Mouse (Mus musculus): ENCODE measurements at regions not wholly inside any gene's neighbourhood (a gene's known extent, or its start where the extent isn't known, plus 50 kb on each side); places are given as distances from the start of the nearest gene placed in this dataset.

- TF ChIP-seq POLR2A (IDR thresholded peaks at IDR 0.05; ENCODE audit: low read depth, low read length) (no peak), CTCF (IDR thresholded peaks at IDR 0.05; ENCODE audit: extremely low read depth, insufficient read length, insufficient replicate concordance, low read depth, low read length) (no peak)
- Histone ChIP-seq H3K27ac (ENCODE audit: insufficient read depth, low read depth, low read length) (no peak overlapping the region), H3K4me3 (ENCODE audit: low read depth, low read length) (no peak overlapping the region), H3K27me3 (ENCODE audit: control insufficient read depth, insufficient read depth, low read length) (no peaks in the 10 kb centered on the region), H3K36me3 (ENCODE audit: control insufficient read depth, insufficient read depth, low read length) (no peaks in the 10 kb centered on the region), H3K4me1 (ENCODE audit: control insufficient read depth, insufficient read depth, insufficient read length, low read length) (no peaks in the 10 kb centered on the region)
- WGBS: 53% methylated on average over 3 of the region's 3 CpGs
Observed at GRCm38 (mm10) chr12:118640925-118641324, 205.2 kb upstream of the Sp8 start.

- no peak overlapping the region for H3K4me3 ChIP-seq (ENCODE audit: low read depth, low read length)
- WGBS: 47% methylated on average over 4 of the region's 4 CpGs
- H3K27ac ChIP-seq (ENCODE audit: insufficient read depth, low read depth, low read length): no peak overlapping the region
- H3K36me3 ChIP-seq (ENCODE audit: control insufficient read depth, insufficient read depth, low read length): no peaks in the 10 kb centered on the region
- no peaks in the 10 kb centered on the region for H3K4me1 ChIP-seq (ENCODE audit: control insufficient read depth, insufficient read depth, insufficient read length, low read length)
- TF ChIP-seq POLR2A (IDR thresholded peaks at IDR 0.05; ENCODE audit: low read depth, low read length) (no peak), CTCF (IDR thresholded peaks at IDR 0.05; ENCODE audit: extremely low read depth, insufficient read length, insufficient replicate concordance, low read depth, low read length) (no peak)
- no peaks in the 10 kb centered on the region for H3K27me3 ChIP-seq (ENCODE audit: control insufficient read depth, insufficient read depth, low read length)
Observed at GRCm38 (mm10) chr12:118637214-118637613, 208.9 kb upstream of the Sp8 start.

GRCm38 (mm10) chr12:118635456-118635855 lies 210.7 kb upstream of the Sp8 start:
- no peak for TF ChIP-seq POLR2A (IDR thresholded peaks at IDR 0.05; ENCODE audit: low read depth, low read length)
- TF ChIP-seq CTCF (IDR thresholded peaks at IDR 0.05; ENCODE audit: extremely low read depth, insufficient read length, insufficient replicate concordance, low read depth, low read length): no peak
- no peaks in the 10 kb centered on the region for H3K27me3 ChIP-seq (ENCODE audit: control insufficient read depth, insufficient read depth, low read length)
- H3K36me3 ChIP-seq (ENCODE audit: control insufficient read depth, insufficient read depth, low read length): no peaks in the 10 kb centered on the region
- H3K27ac ChIP-seq (ENCODE audit: insufficient read depth, low read depth, low read length): no peak overlapping the region
- no peaks in the 10 kb centered on the region for H3K4me1 ChIP-seq (ENCODE audit: control insufficient read depth, insufficient read depth, insufficient read length, low read length)
- H3K4me3 ChIP-seq (ENCODE audit: low read depth, low read length): no peak overlapping the region
- WGBS: 15% methylated on average over 1 of the region's 1 CpGs

GRCm38 (mm10) chr12:118630373-118630772 lies 215.8 kb upstream of the Sp8 start:
- Histone ChIP-seq H3K4me1 (ENCODE audit: control insufficient read depth, insufficient read depth, insufficient read length, low read length) (no peaks in the 10 kb centered on the region), H3K4me3 (ENCODE audit: low read depth, low read length) (no peak overlapping the region), H3K27ac (ENCODE audit: insufficient read depth, low read depth, low read length) (no peak overlapping the region), H3K27me3 (ENCODE audit: control insufficient read depth, insufficient read depth, low read length) (no peaks in the 10 kb centered on the region), H3K36me3 (ENCODE audit: control insufficient read depth, insufficient read depth, low read length) (no peaks in the 10 kb centered on the region)
- 53% methylated on average over 1 of the region's 1 CpGs for WGBS
- no peak for TF ChIP-seq POLR2A (IDR thresholded peaks at IDR 0.05; ENCODE audit: low read depth, low read length)
- no peak for TF ChIP-seq CTCF (IDR thresholded peaks at IDR 0.05; ENCODE audit: extremely low read depth, insufficient read length, insufficient replicate concordance, low read depth, low read length)

- 75% methylated on average over 1 of the region's 1 CpGs for WGBS
- Histone ChIP-seq H3K36me3 (ENCODE audit: control insufficient read depth, insufficient read depth, low read length) (no peaks in the 10 kb centered on the region), H3K27ac (ENCODE audit: insufficient read depth, low read depth, low read length) (no peak overlapping the region), H3K27me3 (ENCODE audit: control insufficient read depth, insufficient read depth, low read length) (no peaks in the 10 kb centered on the region), H3K4me3 (ENCODE audit: low read depth, low read length) (no peak overlapping the region), H3K4me1 (ENCODE audit: control insufficient read depth, insufficient read depth, insufficient read length, low read length) (no peaks in the 10 kb centered on the region)
- no peak for TF ChIP-seq POLR2A (IDR thresholded peaks at IDR 0.05; ENCODE audit: low read depth, low read length)
- no peak for TF ChIP-seq CTCF (IDR thresholded peaks at IDR 0.05; ENCODE audit: extremely low read depth, insufficient read length, insufficient replicate concordance, low read depth, low read length)
Observed at GRCm38 (mm10) chr12:118621697-118622485, 224.2 kb upstream of the Sp8 start.

GRCm38 (mm10) chr12:118620847-118621636 lies 225.1 kb upstream of the Sp8 start:
- H3K36me3 ChIP-seq (ENCODE audit: control insufficient read depth, insufficient read depth, low read length): no peaks in the 10 kb centered on the region
- H3K4me1 ChIP-seq (ENCODE audit: control insufficient read depth, insufficient read depth, insufficient read length, low read length): no peaks in the 10 kb centered on the region
- H3K27ac ChIP-seq (ENCODE audit: insufficient read depth, low read depth, low read length): no peak overlapping the region
- no peak for TF ChIP-seq POLR2A (IDR thresholded peaks at IDR 0.05; ENCODE audit: low read depth, low read length)
- TF ChIP-seq CTCF (IDR thresholded peaks at IDR 0.05; ENCODE audit: extremely low read depth, insufficient read length, insufficient replicate concordance, low read depth, low read length): no peak
- 35% methylated on average over 5 of the region's 5 CpGs for WGBS
- no peak overlapping the region for H3K4me3 ChIP-seq (ENCODE audit: low read depth, low read length)
- H3K27me3 ChIP-seq (ENCODE audit: control insufficient read depth, insufficient read depth, low read length): no peaks in the 10 kb centered on the region

- WGBS: 78% methylated on average over 4 of the region's 4 CpGs
Observed at GRCm38 (mm10) chr12:118597015-118597414, 249.1 kb upstream of the Sp8 start.

More at GRCm38 (mm10) chr12:118597015-118597414, 249.1 kb upstream of the Sp8 start:
- Histone ChIP-seq H3K4me1 (ENCODE audit: control insufficient read depth, insufficient read depth, insufficient read length, low read length) (no peaks in the 10 kb centered on the region), H3K27me3 (ENCODE audit: control insufficient read depth, insufficient read depth, low read length) (no peaks in the 10 kb centered on the region), H3K36me3 (ENCODE audit: control insufficient read depth, insufficient read depth, low read length) (no peaks in the 10 kb centered on the region), H3K27ac (ENCODE audit: insufficient read depth, low read depth, low read length) (no peak overlapping the region), H3K4me3 (ENCODE audit: low read depth, low read length) (no peak overlapping the region)
- no peak for TF ChIP-seq CTCF (IDR thresholded peaks at IDR 0.05; ENCODE audit: extremely low read depth, insufficient read length, insufficient replicate concordance, low read depth, low read length)
- no peak for TF ChIP-seq POLR2A (IDR thresholded peaks at IDR 0.05; ENCODE audit: low read depth, low read length)
